Comparison of ENCODE assay signal across 12 mouse cellular contexts in the genomic region with DNA sequence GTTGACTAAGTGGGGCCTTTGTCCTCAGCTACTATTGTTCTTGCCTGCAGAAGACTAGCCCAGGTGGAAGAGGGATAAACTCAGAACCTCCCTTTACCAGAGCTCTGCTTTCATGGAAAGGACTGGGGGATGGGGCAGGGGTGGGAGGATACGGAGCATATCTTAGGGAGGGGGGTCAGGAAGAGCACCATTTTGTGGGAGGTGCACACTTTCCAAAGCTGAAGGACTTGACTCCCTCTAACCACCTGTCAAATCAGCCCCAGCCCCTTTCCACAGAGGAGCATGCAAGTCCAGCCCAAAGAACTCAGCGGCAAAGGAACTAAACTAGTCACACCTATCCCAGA. TPM values are rescaled to one million over a fixed set of nuclear protein-coding genes. Genes with fewer than 3 reads are reported as not detected.
DNase-seq lines count a peak whose midpoint lies in the region; ATAC-seq lines count a peak whose summit lies in the region.
"Had no signal": no experiment of that assay in that cellular context is flagged by ENCODE, and none has a peak within 500 bp of the region (broad histone marks: within the 10 kb centered on the region; RNA-seq: fewer than 3 reads in every experiment).

No protein-coding gene starts in this region.

- H3K4me3 ChIP-seq in lung, embryonic 16.5 days (ENCODE audit: low read length): no peak overlapping the region
- peak overlapping the region; percentile 93 for H3K4me3 ChIP-seq in forebrain, embryonic 14.5 days (ENCODE audit: low read depth, low read length)
- H3K4me3 ChIP-seq in midbrain, embryonic 12.5 days: peak overlapping the region; percentile 76
- no peak overlapping the region for H3K4me3 ChIP-seq in liver, embryonic 11.5 days (ENCODE audit: low read depth, low read length)
- H3K4me3 ChIP-seq: intestine, embryonic 15.5 days had no signal

- ATAC-seq in lung, embryonic 16.5 days (ENCODE audit: low read depth): no peak
- no peak for ATAC-seq in forebrain, embryonic 14.5 days
- no peak for ATAC-seq in midbrain, embryonic 12.5 days (ENCODE audit: low FRiP score, low read depth)
- no peak for ATAC-seq in liver, embryonic 11.5 days (replicated peaks; ENCODE audit: low FRiP score)
- ATAC-seq: activated CD4-positive, CD25-positive, alpha-beta regulatory T cell, adult 4 months; intestine, embryonic 15.5 days had no signal

- 25% methylated on average over 2 of the region's 2 CpGs for WGBS in lung, embryonic 16.5 days
- WGBS in forebrain, embryonic 14.5 days: 3% methylated on average over 2 of the region's 2 CpGs
- 7% methylated on average over 2 of the region's 2 CpGs for WGBS in midbrain, embryonic 12.5 days
- 36% methylated on average over 2 of the region's 2 CpGs for WGBS in liver, embryonic 11.5 days

- H3K27ac ChIP-seq in lung, embryonic 16.5 days (ENCODE audit: low read length): no peak overlapping the region
- H3K27ac ChIP-seq in forebrain, embryonic 14.5 days (ENCODE audit: low read depth, low read length): peak overlapping the region; percentile 98
- peak overlapping the region; percentile 99 for H3K27ac ChIP-seq in midbrain, embryonic 12.5 days (replicated peaks)
- H3K27ac ChIP-seq in liver, embryonic 11.5 days (ENCODE audit: low read depth, low read length): no peak overlapping the region
- H3K27ac ChIP-seq: intestine, embryonic 15.5 days had no signal

- H3K4me2 ChIP-seq in lung, embryonic 16.5 days (ENCODE audit: low read depth, low read length): 0 out of 2 replicates have a peak overlapping the region, but pooled peaks have one; percentile 1
- H3K4me2 ChIP-seq in forebrain, embryonic 14.5 days (ENCODE audit: low read length): peak overlapping the region; percentile 60
- peak overlapping the region; percentile 72 for H3K4me2 ChIP-seq in midbrain, embryonic 12.5 days (replicated peaks)
- no peak overlapping the region for H3K4me2 ChIP-seq in liver, embryonic 11.5 days

- no peaks in the 10 kb centered on the region for H3K9me3 ChIP-seq in lung, embryonic 16.5 days (ENCODE audit: control insufficient read depth, low read length)
- no peaks in the 10 kb centered on the region for H3K9me3 ChIP-seq in forebrain, embryonic 14.5 days (replicated peaks; ENCODE audit: control insufficient read depth, low read length)
- H3K9me3 ChIP-seq in midbrain, embryonic 12.5 days: no peaks in the 10 kb centered on the region
- H3K9me3 ChIP-seq in liver, embryonic 11.5 days (ENCODE audit: control insufficient read depth, low read length): no peaks in the 10 kb centered on the region
- H3K9me3 ChIP-seq: intestine, embryonic 15.5 days had no signal

- peaks cover 30% of the 10 kb centered on the region for H3K4me1 ChIP-seq in lung, embryonic 16.5 days (replicated peaks; ENCODE audit: control insufficient read depth, insufficient read depth, low read length)
- H3K4me1 ChIP-seq in forebrain, embryonic 14.5 days (ENCODE audit: control insufficient read depth, insufficient read depth, low read length): peaks cover 38% of the 10 kb centered on the region
- peaks cover 54% of the 10 kb centered on the region for H3K4me1 ChIP-seq in midbrain, embryonic 12.5 days
- H3K4me1 ChIP-seq in liver, embryonic 11.5 days (replicated peaks; ENCODE audit: control insufficient read depth, insufficient read depth, low read length): peaks cover 27% of the 10 kb centered on the region

- H3K9ac ChIP-seq in lung, embryonic 16.5 days (ENCODE audit: low read length): no peak overlapping the region
- H3K9ac ChIP-seq in forebrain, embryonic 14.5 days (ENCODE audit: low read length): peak overlapping the region; percentile 54
- peak overlapping the region; percentile 66 for H3K9ac ChIP-seq in midbrain, embryonic 12.5 days (replicated peaks)
- H3K9ac ChIP-seq in liver, embryonic 11.5 days (ENCODE audit: low read depth, low read length): no peak overlapping the region
- H3K9ac ChIP-seq: intestine, embryonic 15.5 days had no signal

- DNase-seq in lung, postnatal 4 days: no peak
- peak; percentile 32 for DNase-seq in forebrain, embryonic 14.5 days (ENCODE audit: low spot score)
- no peak for DNase-seq in liver, embryonic 11.5 days (ENCODE audit: low spot score)
- no peak for DNase-seq in ovary, postnatal 36 days (ENCODE audit: low spot score)
- no peak for DNase-seq in kidney, postnatal 25 days
- no peak for DNase-seq in thymus, postnatal 10 days (ENCODE audit: low spot score in 2 of 2)
- DNase-seq: heart, adult 11 months; layer of hippocampus, adult 9-11 months had no signal

- H3K27me3 ChIP-seq in lung, embryonic 16.5 days (ENCODE audit: control insufficient read depth, insufficient read depth, low read depth, low read length): no peaks in the 10 kb centered on the region
- H3K27me3 ChIP-seq in forebrain, embryonic 14.5 days (replicated peaks; ENCODE audit: control insufficient read depth, insufficient read depth, low read length): no peaks in the 10 kb centered on the region
- H3K27me3 ChIP-seq in midbrain, embryonic 12.5 days: no peaks in the 10 kb centered on the region
- no peaks in the 10 kb centered on the region for H3K27me3 ChIP-seq in liver, embryonic 11.5 days (replicated peaks; ENCODE audit: control insufficient read depth, insufficient read depth, low read length)
- H3K27me3 ChIP-seq: intestine, embryonic 15.5 days had no signal

- peaks cover 2% of the 10 kb centered on the region; the same call in 1 of the 2 replicates for H3K36me3 ChIP-seq in lung, embryonic 16.5 days (ENCODE audit: control insufficient read depth, insufficient read depth, low read length)
- peaks cover 14% of the 10 kb centered on the region for H3K36me3 ChIP-seq in forebrain, embryonic 14.5 days (ENCODE audit: control insufficient read depth, insufficient read depth, low read length)
- peaks cover 22% of the 10 kb centered on the region for H3K36me3 ChIP-seq in midbrain, embryonic 12.5 days
- H3K36me3 ChIP-seq in liver, embryonic 11.5 days (ENCODE audit: control insufficient read depth, insufficient read depth, low read length): no peaks in the 10 kb centered on the region
- H3K36me3 ChIP-seq: intestine, embryonic 15.5 days had no signal

RNA-seq across cellular contexts. Expression of gene Ago1, which starts 3.5 kb away (rescaled TPM):
- 6.3 and 6.4 TPM in 2 replicates for polyA plus RNA-seq in lung, embryonic 16.5 days (2015; fragmentation: Nextera tagmentation; extraction: Ambion mirVana)
- polyA plus RNA-seq in forebrain, embryonic 14.5 days (2014; fragmentation: Nextera tagmentation; extraction: Ambion mirVana): 19.0 and 22.1 TPM in 2 replicates
- 21.7 and 24.0 TPM in 2 replicates for polyA plus RNA-seq in midbrain, embryonic 12.5 days (2016; fragmentation: Nextera tagmentation; extraction: Ambion mirVana)
- polyA plus RNA-seq in liver, embryonic 11.5 days (2014; fragmentation: Nextera tagmentation; extraction: Ambion mirVana): 4.1 and 4.9 TPM in 2 replicates

RNA-seq across cellular contexts. Expression of gene Ago3, which starts 35.5 kb away (rescaled TPM):
- polyA plus RNA-seq in lung, embryonic 16.5 days (2015; fragmentation: Nextera tagmentation; extraction: Ambion mirVana): 17.9 and 19.7 TPM in 2 replicates
- polyA plus RNA-seq in forebrain, embryonic 14.5 days (2014; fragmentation: Nextera tagmentation; extraction: Ambion mirVana): 7.7 and 13.4 TPM in 2 replicates
- 19.3 and 19.9 TPM in 2 replicates for polyA plus RNA-seq in midbrain, embryonic 12.5 days (2016; fragmentation: Nextera tagmentation; extraction: Ambion mirVana)
- polyA plus RNA-seq in liver, embryonic 11.5 days (2014; fragmentation: Nextera tagmentation; extraction: Ambion mirVana): 9.2 and 15.2 TPM in 2 replicates

Comparison
In these comparisons a context has a peak if more than half of its experiments do, and no peak if none do; other contexts are left out.
1. H3K27ac ChIP-seq: peak in forebrain, embryonic 14.5 days (single experiment) and midbrain, embryonic 12.5 days (single experiment); none in lung, embryonic 16.5 days (single experiment) and liver, embryonic 11.5 days (single experiment).
2. H3K4me3 ChIP-seq: peak in forebrain, embryonic 14.5 days (single experiment) and midbrain, embryonic 12.5 days (single experiment); none in lung, embryonic 16.5 days (single experiment) and liver, embryonic 11.5 days (single experiment).
3. H3K9ac ChIP-seq: peak in forebrain, embryonic 14.5 days (single experiment) and midbrain, embryonic 12.5 days (single experiment); none in lung, embryonic 16.5 days (single experiment) and liver, embryonic 11.5 days (single experiment).